Mouse (Mus musculus) limb, embryonic 10.5 days (tissue): ENCODE measurements around the gene P2ry6. TPM values are rescaled to one million over a fixed set of nuclear protein-coding genes. Genes with fewer than 3 reads are reported as not detected.

Experiments
- DNase-seq: peaks from one replicate; pipeline ENCODE4 v3.0.0-alpha.2; 2017; ENCODE audit warnings: low spot score
- H3K27ac ChIP-seq: fragments of 300-500 bp; sonication (generic); 2 replicates; pipeline ENCODE4 v1.5.1; 2016; ENCODE audit warnings: mild to moderate bottlenecking
- H3K27me3 ChIP-seq: fragments of 300-500 bp; sonication (generic); 2 replicates; pipeline ENCODE4 v1.6.1; 2016; ENCODE audit warnings: low read depth, mild to moderate bottlenecking; ENCODE audit not compliant: poor library complexity, severe bottlenecking
- H3K36me3 ChIP-seq: fragments of 300-500 bp; sonication (generic); 2 replicates; pipeline ENCODE4 v1.6.1; 2016; ENCODE audit warnings: mild to moderate bottlenecking, moderate library complexity
- H3K4me1 ChIP-seq: fragments of 300-500 bp; sonication (generic); 2 replicates; pipeline ENCODE4 v1.6.1; 2016
- H3K4me3 ChIP-seq: fragments of 300-500 bp; sonication (generic); 2 replicates; pipeline ENCODE4 v1.5.1; 2016; ENCODE audit warnings: mild to moderate bottlenecking, moderate library complexity
- H3K9me3 ChIP-seq: fragments of 300-500 bp; sonication (generic); replicated peaks from 2 replicates; pipeline ENCODE4 v1.6.1; 2016; ENCODE audit warnings: mild to moderate bottlenecking
- WGBS: fragments of 180-500 bp; shearing (Covaris S2); methylation state at CpG from one replicate; pipeline ENCODE4 v1.1.7; 2016; 5-methylcytosine and 5-hydroxymethylcytosine counted together
- polyA plus RNA-seq: library from polyadenylated mRNA; unstranded; fragments of >200 nt; fragmentation: Nextera tagmentation; extraction: Ambion mirVana; gene quantifications from 2 replicates; pipeline ENCODE4 v1.2.1, GENCODE M21; 2016

Gene P2ry6
- polyA plus RNA-seq, 1 experiment from 2014 or later, result 1.1 TPM

GRCm38 (mm10) chr7:100897828-100898227 is 76.6 kb downstream of the P2ry6 start:
- H3K36me3 ChIP-seq, result peaks cover 33% of the 10 kb centered on the region
- peaks cover 31% of the 10 kb centered on the region for H3K4me1 ChIP-seq
- 88% methylated on average over 5 of the region's 5 CpGs for WGBS
- no peak overlapping the region for H3K27ac ChIP-seq
- no peaks in the 10 kb centered on the region for H3K9me3 ChIP-seq
- H3K4me3 ChIP-seq, result no peak overlapping the region
- no peak for DNase-seq
- no peaks in the 10 kb centered on the region for H3K27me3 ChIP-seq

GRCm38 (mm10) chr7:100894833-100895226 is 79.6 kb downstream of the P2ry6 start:
- no peaks in the 10 kb centered on the region for H3K27me3 ChIP-seq
- H3K4me3 ChIP-seq, result peak overlapping the region; percentile 66
- WGBS, result 5% methylated on average over 12 of the region's 12 CpGs
- peaks cover 31% of the 10 kb centered on the region for H3K36me3 ChIP-seq
- H3K9me3 ChIP-seq, result no peaks in the 10 kb centered on the region
- H3K4me1 ChIP-seq, result peaks cover 31% of the 10 kb centered on the region
- peak overlapping the region; percentile 82 for H3K27ac ChIP-seq
- DNase-seq, result no peak

GRCm38 (mm10) chr7:100894057-100894832 is 80.2 kb downstream of the P2ry6 start:
- Histone ChIP-seq H3K4me3 (peak overlapping the region; percentile 66), H3K9me3 (no peaks in the 10 kb centered on the region), H3K4me1 (peaks cover 31% of the 10 kb centered on the region), H3K27ac (peak overlapping the region; percentile 82), H3K36me3 (peaks cover 37% of the 10 kb centered on the region), H3K27me3 (no peaks in the 10 kb centered on the region)
- WGBS, result 2% methylated on average over 52 of the region's 53 CpGs
- DNase-seq, result peak; percentile 63

GRCm38 (mm10) chr7:100893249-100894056 is 81.0 kb downstream of the P2ry6 start:
- DNase-seq, result no peak
- Histone ChIP-seq H3K9me3 (no peaks in the 10 kb centered on the region), H3K27ac (peak overlapping the region; percentile 42; the same call in 1 of the 2 replicates), H3K4me3 (peak overlapping the region; percentile 66; the same call in 1 of the 2 replicates), H3K36me3 (peaks cover 45% of the 10 kb centered on the region), H3K4me1 (peaks cover 31% of the 10 kb centered on the region), H3K27me3 (no peaks in the 10 kb centered on the region)
- 79% methylated on average over 20 of the region's 20 CpGs for WGBS

Other genes starting within 250 kb of the P2ry6 start
- gene Relt, start 111.2 kb downstream of the P2ry6 start, polyA plus RNA-seq, result 5.9 and 7.9 TPM in 2 replicates
- 9.6 and 11.0 TPM in 2 replicates for gene Arhgef17, start 42.5 kb downstream of the P2ry6 start, polyA plus RNA-seq
- 0.49 and 0.51 TPM in 2 replicates for gene P2ry2, start 38.2 kb upstream of the P2ry6 start, polyA plus RNA-seq
- 16.1 and 21.5 TPM in 2 replicates for gene Fchsd2, start 118.2 kb upstream of the P2ry6 start, polyA plus RNA-seq